10 mouse cellular contexts compared by ENCODE assay signal in genomic region chr1:170188601-170189000, GRCm38 (mm10). TPM values are rescaled to one million over a fixed set of nuclear protein-coding genes. Genes with fewer than 3 reads are reported as not detected.
DNase-seq lines count a peak whose midpoint lies in the region; ATAC-seq and TF ChIP-seq lines count a peak whose summit lies in the region.
"Had no signal": no experiment of that assay in that cellular context is flagged by ENCODE, and none has a peak within 500 bp of the region (broad histone marks: within the 10 kb centered on the region; RNA-seq: fewer than 3 reads in every experiment).

No protein-coding gene starts in this region.

- H3K4me3 ChIP-seq in left cerebral cortex, adult 2 months = no peak overlapping the region
- no peak overlapping the region for H3K4me3 ChIP-seq in heart, adult 2 months
- H3K4me3 ChIP-seq in forebrain, embryonic 13.5 days = no peak overlapping the region
- H3K4me3 ChIP-seq in midbrain, embryonic 13.5 days (replicated peaks) = no peak overlapping the region

- 34% methylated on average over 11 of the region's 11 CpGs for WGBS in heart, adult 2 months
- WGBS in forebrain, embryonic 13.5 days = 87% methylated on average over 11 of the region's 11 CpGs
- WGBS in midbrain, embryonic 13.5 days = 80% methylated on average over 11 of the region's 11 CpGs

- no peaks in the 10 kb centered on the region for H3K36me3 ChIP-seq in heart, adult 2 months (ENCODE audit: control insufficient read depth, insufficient read depth, low read length)
- peaks cover 12% of the 10 kb centered on the region for H3K36me3 ChIP-seq in forebrain, embryonic 13.5 days (ENCODE audit: poor library complexity, severe bottlenecking)
- peaks cover 19% of the 10 kb centered on the region for H3K36me3 ChIP-seq in midbrain, embryonic 13.5 days

- TF ChIP-seq EP300 in heart, adult 2 months (IDR thresholded peaks at IDR 0.05; ENCODE audit: insufficient read depth, low read depth, low read length) = no peak

- no peak for ATAC-seq in forebrain, embryonic 13.5 days
- no peak for ATAC-seq in granulocyte monocyte progenitor cell, adult 5-6 weeks (replicated peaks; ENCODE audit: poor library complexity, severe bottlenecking)
- ATAC-seq in midbrain, embryonic 13.5 days = no peak
- ATAC-seq: inflammation-experienced regulatory T-cells, adult 6 months had no signal

- intact Hi-C loops in left cerebral cortex, adult 2 months (cut with DNase I) = loop anchor here (5.0 kb wide), 1 partner anchor 106 kb away; no protein-coding TSS in a partner anchor
- intact Hi-C loops in left cerebral cortex, postnatal 4 days (cut with DNase I) = no loop called here
- intact Hi-C loops in heart, adult 2 months (cut with DNase I) = no loop called here

- TF ChIP-seq POLR2A in heart, adult 2 months (IDR thresholded peaks at IDR 0.05; ENCODE audit: insufficient read depth, low read depth, low read length) = no peak

- no peaks in the 10 kb centered on the region for H3K9me3 ChIP-seq in forebrain, embryonic 13.5 days (replicated peaks)
- H3K9me3 ChIP-seq in midbrain, embryonic 13.5 days = no peaks in the 10 kb centered on the region

- peak overlapping the region; percentile 6; the same call in 1 of the 2 replicates for H3K27ac ChIP-seq in left cerebral cortex, adult 2 months
- H3K27ac ChIP-seq in heart, adult 2 months = peak overlapping the region; percentile 50
- H3K27ac ChIP-seq in forebrain, embryonic 13.5 days = no peak overlapping the region
- H3K27ac ChIP-seq in midbrain, embryonic 13.5 days = no peak overlapping the region
- H3K27ac ChIP-seq: liver, embryonic 14.5 days had no signal

- H3K9ac ChIP-seq in heart, adult 2 months (ENCODE audit: low read depth, low read length) = no peak overlapping the region
- no peak overlapping the region for H3K9ac ChIP-seq in forebrain, embryonic 13.5 days
- no peak overlapping the region for H3K9ac ChIP-seq in midbrain, embryonic 13.5 days (replicated peaks)
- H3K9ac ChIP-seq: liver, embryonic 14.5 days had no signal

- H3K4me1 ChIP-seq in heart, adult 2 months (ENCODE audit: control insufficient read depth, insufficient read depth, low read length) = no peaks in the 10 kb centered on the region
- H3K4me1 ChIP-seq in forebrain, embryonic 13.5 days = no peaks in the 10 kb centered on the region
- H3K4me1 ChIP-seq in midbrain, embryonic 13.5 days (replicated peaks) = no peaks in the 10 kb centered on the region

- no peak for TF ChIP-seq CTCF in left cerebral cortex, adult 2 months (IDR thresholded peaks at IDR 0.05)
- TF ChIP-seq CTCF in heart, adult 2 months (IDR thresholded peaks at IDR 0.05) = no peak

- no peak overlapping the region for H3K4me2 ChIP-seq in forebrain, embryonic 13.5 days
- H3K4me2 ChIP-seq in midbrain, embryonic 13.5 days (replicated peaks) = no peak overlapping the region

- peak in 1 of 2 experiments; percentile 29 for DNase-seq in left cerebral cortex, adult 2 months (ENCODE audit: extremely low spot score in 1 of 2, low spot score in 2 of 2)
- DNase-seq in left cerebral cortex, postnatal 4 days = no peak
- DNase-seq in adrenal gland, postnatal 10 days = peak; percentile 77
- peak; percentile 66 to 80 for DNase-seq in heart, adult 2 months
- DNase-seq in right cerebral cortex, postnatal 25 days = peak; percentile 12

- no peaks in the 10 kb centered on the region for H3K79me2 ChIP-seq in heart, adult 2 months (replicated peaks; ENCODE audit: control insufficient read depth, insufficient read depth, low read length)

- H3K27me3 ChIP-seq in heart, adult 2 months (ENCODE audit: control insufficient read depth, insufficient read depth, low read length) = no peaks in the 10 kb centered on the region
- no peaks in the 10 kb centered on the region for H3K27me3 ChIP-seq in forebrain, embryonic 13.5 days
- H3K27me3 ChIP-seq in midbrain, embryonic 13.5 days = no peaks in the 10 kb centered on the region

RNA-seq across cellular contexts. Expression of gene Uap1, which starts 13.8 kb away (rescaled TPM):
- total RNA-seq in left cerebral cortex, adult 2 months (2021) = 10 to 100 TPM; 55.7 to 60.9 TPM
- 10 to 100 TPM; 53.1 to 57.7 TPM for total RNA-seq in left cerebral cortex, postnatal 4 days (2021)
- 10 to 100 TPM; 55.3 to 61.6 TPM for total RNA-seq in adrenal gland, postnatal 10 days (2021)
- total RNA-seq in heart, adult 2 months (2021) = 10 to 100 TPM; 51.6 to 55.2 TPM
- polyA plus RNA-seq in heart, adult 2 months (2012; rRNA removed) = 21.6 and 39.9 TPM in 2 replicates
- polyA plus RNA-seq in forebrain, embryonic 13.5 days (2015; fragmentation: Nextera tagmentation; extraction: Ambion mirVana) = 51.6 and 52.4 TPM in 2 replicates
- total RNA-seq in granulocyte monocyte progenitor cell, adult 5-6 weeks (2014; fragmentation: Nextera tagmentation) = 48.9 and 49.5 TPM in 2 replicates
- 74.7 and 144 TPM in 2 replicates for total RNA-seq in granulocyte monocyte progenitor cell, adult 5-6 weeks (2017)
- 57.9 and 59.3 TPM in 2 replicates for polyA plus RNA-seq in midbrain, embryonic 13.5 days (2015; fragmentation: Nextera tagmentation; extraction: Ambion mirVana)

RNA-seq across cellular contexts. Expression of gene Uhmk1, which starts 26.6 kb away (rescaled TPM):
- 100 to 1,000 TPM; 140 to 141 TPM for total RNA-seq in left cerebral cortex, adult 2 months (2021)
- total RNA-seq in left cerebral cortex, postnatal 4 days (2021) = 10 to 100 TPM; 72.8 to 79.3 TPM
- 10 to 100 TPM; 47.5 to 48.9 TPM for total RNA-seq in adrenal gland, postnatal 10 days (2021)
- total RNA-seq in heart, adult 2 months (2021) = 10 to 100 TPM; 21.7 to 23.4 TPM
- 6.5 and 14.9 TPM in 2 replicates for polyA plus RNA-seq in heart, adult 2 months (2012; rRNA removed)
- polyA plus RNA-seq in forebrain, embryonic 13.5 days (2015; fragmentation: Nextera tagmentation; extraction: Ambion mirVana) = 6.1 and 6.9 TPM in 2 replicates
- 30.4 and 35.6 TPM in 2 replicates for total RNA-seq in granulocyte monocyte progenitor cell, adult 5-6 weeks (2014; fragmentation: Nextera tagmentation)
- 45.6 and 45.8 TPM in 2 replicates for total RNA-seq in granulocyte monocyte progenitor cell, adult 5-6 weeks (2017)
- 7.6 and 8.3 TPM in 2 replicates for polyA plus RNA-seq in midbrain, embryonic 13.5 days (2015; fragmentation: Nextera tagmentation; extraction: Ambion mirVana)

RNA-seq across cellular contexts. Expression of gene Sh2d1b2, which starts 43.9 kb away (rescaled TPM):
- not detected for total RNA-seq in left cerebral cortex, adult 2 months (2021)
- not detected for total RNA-seq in left cerebral cortex, postnatal 4 days (2021)
- not detected for total RNA-seq in adrenal gland, postnatal 10 days (2021)
- total RNA-seq in heart, adult 2 months (2021) = not detected
- polyA plus RNA-seq in heart, adult 2 months (2012; rRNA removed) = not detected in 2 replicates
- polyA plus RNA-seq in forebrain, embryonic 13.5 days (2015; fragmentation: Nextera tagmentation; extraction: Ambion mirVana) = not detected in 2 replicates
- total RNA-seq in granulocyte monocyte progenitor cell, adult 5-6 weeks (2014; fragmentation: Nextera tagmentation) = not detected in 2 replicates
- not detected in 2 replicates for total RNA-seq in granulocyte monocyte progenitor cell, adult 5-6 weeks (2017)
- not detected in 2 replicates for polyA plus RNA-seq in midbrain, embryonic 13.5 days (2015; fragmentation: Nextera tagmentation; extraction: Ambion mirVana)
- polyA plus RNA-seq: inflammation-experienced regulatory T-cells, adult 6 months; liver, embryonic 14.5 days had no signal

Comparison
In these comparisons a context has a peak if more than half of its experiments do, and no peak if none do; other contexts are left out.
1. H3K27ac ChIP-seq: peak in left cerebral cortex, adult 2 months (single experiment) and heart, adult 2 months (single experiment); none in forebrain, embryonic 13.5 days (single experiment) and midbrain, embryonic 13.5 days (single experiment).